In genomic region chr6:87170277-87170676, GRCm38 (mm10) we compare ENCODE assay signal across 29 mouse cellular contexts.
DNase-seq lines count a peak whose midpoint lies in the region; ATAC-seq lines count a peak whose summit lies in the region.
"Had no signal": no experiment of that assay in that cellular context is flagged by ENCODE, and none has a peak within 500 bp of the region (broad histone marks: within the 10 kb centered on the region; RNA-seq: fewer than 3 reads in every experiment).

No protein-coding gene starts in this region.

- H3K4me1 ChIP-seq in heart, embryonic 11.5 days (ENCODE audit: control insufficient read depth, insufficient read depth, low read length), result no peaks in the 10 kb centered on the region
- peaks cover 25% of the 10 kb centered on the region for H3K4me1 ChIP-seq in liver, embryonic 15.5 days (replicated peaks)
- H3K4me1 ChIP-seq: embryonic facial prominence, embryonic 12.5 days; forebrain, embryonic 13.5 days had no signal

- H3K27ac ChIP-seq in heart, embryonic 11.5 days (ENCODE audit: low read depth, low read length), result peak overlapping the region; percentile 42; the same call in 1 of the 2 replicates
- peak overlapping the region; percentile 81 for H3K27ac ChIP-seq in liver, embryonic 15.5 days (replicated peaks)
- H3K27ac ChIP-seq: embryonic facial prominence, embryonic 12.5 days; forebrain, embryonic 13.5 days; heart, adult 2 months; hindbrain, embryonic 13.5 days; kidney, postnatal 0 days; limb, embryonic 13.5 days; macrophage; neural tube, embryonic 15.5 days had no signal

- no peaks in the 10 kb centered on the region for H3K9me3 ChIP-seq in heart, embryonic 11.5 days (replicated peaks; ENCODE audit: control insufficient read depth, low read length)
- H3K9me3 ChIP-seq in liver, embryonic 15.5 days (replicated peaks), result no peaks in the 10 kb centered on the region
- H3K9me3 ChIP-seq: embryonic facial prominence, embryonic 12.5 days; forebrain, embryonic 13.5 days; hindbrain, embryonic 13.5 days; limb, embryonic 13.5 days; neural tube, embryonic 15.5 days had no signal

- H3K9ac ChIP-seq in heart, embryonic 11.5 days (ENCODE audit: low read depth, low read length), result no peak overlapping the region
- 0 out of 2 replicates have a peak overlapping the region, but pooled peaks have one; percentile 33 for H3K9ac ChIP-seq in liver, embryonic 15.5 days
- H3K9ac ChIP-seq: embryonic facial prominence, embryonic 12.5 days; forebrain, embryonic 13.5 days; hindbrain, embryonic 13.5 days; limb, embryonic 13.5 days; neural tube, embryonic 15.5 days had no signal

- peak overlapping the region; percentile 31; the same call in 1 of the 2 replicates for H3K4me2 ChIP-seq in heart, embryonic 11.5 days
- peak overlapping the region; percentile 59 for H3K4me2 ChIP-seq in liver, embryonic 15.5 days
- H3K4me2 ChIP-seq: embryonic facial prominence, embryonic 12.5 days; forebrain, embryonic 13.5 days; hindbrain, embryonic 13.5 days; limb, embryonic 13.5 days; neural tube, embryonic 15.5 days had no signal

- WGBS in heart, embryonic 11.5 days (ENCODE audit: insufficient replicate concordance), result 70% methylated on average over 6 of the region's 6 CpGs
- WGBS in liver, embryonic 15.5 days (ENCODE audit: insufficient replicate concordance), result 51% methylated on average over 6 of the region's 6 CpGs

- ATAC-seq in heart, embryonic 11.5 days (replicated peaks; ENCODE audit: insufficient number of reproducible peaks, low FRiP score, low TSS enrichment), result peak; percentile 70; the same call in 1 of the 2 replicates
- peak; percentile 83 for ATAC-seq in erythroblast, adult 5-6 weeks (replicated peaks; ENCODE audit: low FRiP score, poor library complexity, severe bottlenecking)
- peak; percentile 98 for ATAC-seq in liver, embryonic 15.5 days (ENCODE audit: insufficient read depth)
- ATAC-seq: CD4-positive, CD25-positive, alpha-beta regulatory T cell, adult 4 months; forebrain, embryonic 13.5 days; intestine, embryonic 16.5 days had no signal

- intact Hi-C loops in heart, postnatal 14 days (cut with DNase I), result no loop called here

- no peak for DNase-seq in heart, postnatal 14 days
- DNase-seq in liver, result peak; percentile 79
- DNase-seq in urinary bladder, postnatal 36 days (ENCODE audit: low spot score in 2 of 2), result no peak
- DNase-seq in layer of hippocampus, adult 8-10 months (ENCODE audit: low spot score in 2 of 2), result no peak
- DNase-seq in embryo, embryonic 10.5 days (ENCODE audit: low spot score), result no peak
- DNase-seq: cerebellum, adult 2 months; cerebellum, postnatal 14 days; gastrocnemius, postnatal 36 days; heart, adult 2 months; heart, postnatal 4 days; lung, adult 2 months; lung, postnatal 10 days; midbrain, embryonic 14.5 days; right cerebral cortex, postnatal 25 days; spleen, adult 18-20 months; thymus, postnatal 4 days had no signal

- no peaks in the 10 kb centered on the region for H3K27me3 ChIP-seq in heart, embryonic 11.5 days (ENCODE audit: control insufficient read depth, insufficient read depth, low read length)
- H3K27me3 ChIP-seq in liver, embryonic 15.5 days, result peaks cover 41% of the 10 kb centered on the region
- H3K27me3 ChIP-seq: embryonic facial prominence, embryonic 12.5 days; forebrain, embryonic 13.5 days; hindbrain, embryonic 13.5 days; limb, embryonic 13.5 days; neural tube, embryonic 15.5 days had no signal

- no peak overlapping the region for H3K4me3 ChIP-seq in heart, embryonic 11.5 days (ENCODE audit: low read depth, low read length)
- 0 out of 2 replicates have a peak overlapping the region, but pooled peaks have one; percentile 7 for H3K4me3 ChIP-seq in liver, embryonic 15.5 days (replicated peaks)
- H3K4me3 ChIP-seq: embryonic facial prominence, embryonic 12.5 days; forebrain, embryonic 13.5 days; heart, adult 2 months; hindbrain, embryonic 13.5 days; left cerebral cortex, adult 2 months; limb, embryonic 13.5 days; neural tube, embryonic 15.5 days had no signal

- no peaks in the 10 kb centered on the region for H3K36me3 ChIP-seq in heart, embryonic 11.5 days (ENCODE audit: control insufficient read depth, insufficient read depth, low read length)
- no peaks in the 10 kb centered on the region for H3K36me3 ChIP-seq in liver, embryonic 15.5 days (replicated peaks)
- H3K36me3 ChIP-seq: neural tube, embryonic 15.5 days had no signal
